Mouse (Mus musculus) testis, adult 2 months (tissue): ENCODE results near the gene Ngfr.

ENCODE experiments used
- CTCF ChIP-seq: fragments of 200-500 bp; IDR thresholded peaks from 2 replicates; pipeline ENCODE4 v1.5.1; 2012; ENCODE audit warnings: low read depth, mild to moderate bottlenecking, inconsistent platforms, low read length, moderate library complexity; ENCODE audit not compliant: control insufficient read depth, insufficient read depth, insufficient replicate concordance
- POLR2A ChIP-seq: fragments of 200-500 bp; IDR thresholded peaks from 2 replicates; pipeline ENCODE4 v1.6.1; 2012; ENCODE audit warnings: low read depth, mild to moderate bottlenecking, inconsistent platforms, low read length, moderate library complexity; ENCODE audit not compliant: control insufficient read depth

GRCm38 (mm10) chr11:95520456-95521072, 67.0 kb downstream of the Ngfr start:
- no peak for TF ChIP-seq POLR2A
- peak; percentile 99 for TF ChIP-seq CTCF
